In genomic region chr7:34133117-34133762, GRCm38 (mm10) we compare ENCODE assay signal across 8 mouse cellular contexts. TPM values are rescaled to one million over a fixed set of nuclear protein-coding genes. Genes with fewer than 3 reads are reported as not detected.
DNase-seq lines count a peak whose midpoint lies in the region; ATAC-seq and TF ChIP-seq lines count a peak whose summit lies in the region.

Gene Wtip (minus strand): TSS chr7:34133268.

- H3K4me3 ChIP-seq in C2C12 (ENCODE audit: insufficient read depth, poor library complexity, severe bottlenecking): peak within 1 kb of the TSS; percentile 39
- peak within 1 kb of the TSS; percentile 79 for H3K4me3 ChIP-seq in forebrain, embryonic 11.5 days (ENCODE audit: low read depth, low read length)
- H3K4me3 ChIP-seq in heart, embryonic 13.5 days: peak within 1 kb of the TSS; percentile 87
- H3K4me3 ChIP-seq in kidney, embryonic 16.5 days (ENCODE audit: low read length): peak within 1 kb of the TSS; percentile 84
- peak within 1 kb of the TSS; percentile 61 for H3K4me3 ChIP-seq in liver, embryonic 13.5 days (replicated peaks)
- peak within 1 kb of the TSS; percentile 72 for H3K4me3 ChIP-seq in neural tube, embryonic 14.5 days (ENCODE audit: low read depth, low read length)

- H3K27ac ChIP-seq in forebrain, embryonic 11.5 days (ENCODE audit: low read depth, low read length): peak within 1 kb of the TSS; percentile 25; the same call in 1 of the 2 replicates
- H3K27ac ChIP-seq in heart, embryonic 13.5 days (replicated peaks): peak within 1 kb of the TSS; percentile 85
- H3K27ac ChIP-seq in kidney, embryonic 16.5 days (ENCODE audit: low read length): peak within 1 kb of the TSS; percentile 43
- no peak within 1 kb of the TSS for H3K27ac ChIP-seq in liver, embryonic 13.5 days
- H3K27ac ChIP-seq in neural tube, embryonic 14.5 days (ENCODE audit: low read depth, low read length): peak within 1 kb of the TSS; percentile 64; the same call in 1 of the 2 replicates

- peak; percentile 91 for ATAC-seq in forebrain, embryonic 11.5 days (replicated peaks; ENCODE audit: low FRiP score)
- peak; percentile 75 for ATAC-seq in heart, embryonic 13.5 days (ENCODE audit: extremely low read depth, insufficient number of reproducible peaks, low FRiP score, low TSS enrichment)
- peak; percentile 95 for ATAC-seq in kidney, embryonic 16.5 days (ENCODE audit: low FRiP score, low TSS enrichment)
- peak; percentile 73 for ATAC-seq in liver, embryonic 13.5 days (ENCODE audit: low read depth)
- ATAC-seq in neural tube, embryonic 14.5 days (ENCODE audit: low read depth): peak; percentile 85

- H3ac ChIP-seq in C2C12 (ENCODE audit: control insufficient read depth, insufficient read length, low read depth): peak within 1 kb of the TSS; percentile 74

- no peaks in the 10 kb centered on the region for H3K9me3 ChIP-seq in forebrain, embryonic 11.5 days (ENCODE audit: control insufficient read depth, low read length)
- H3K9me3 ChIP-seq in heart, embryonic 13.5 days: no peaks in the 10 kb centered on the region
- H3K9me3 ChIP-seq in kidney, embryonic 16.5 days (ENCODE audit: low read length): no peaks in the 10 kb centered on the region
- no peaks in the 10 kb centered on the region for H3K9me3 ChIP-seq in liver, embryonic 13.5 days (replicated peaks)
- H3K9me3 ChIP-seq in neural tube, embryonic 14.5 days (ENCODE audit: control insufficient read depth, low read length): no peaks in the 10 kb centered on the region

- no peak for TF ChIP-seq CTCF in C2C12 (IDR thresholded peaks at IDR 0.05; ENCODE audit: control insufficient read depth, insufficient read depth, insufficient read length)

- H3K79me3 ChIP-seq in C2C12 (ENCODE audit: low read depth): peaks cover 7% of the 10 kb centered on the region

- WGBS in forebrain, embryonic 11.5 days: 1% methylated on average over 38 of the region's 65 CpGs
- WGBS in heart, embryonic 13.5 days: under 1% methylated on average over 24 of the region's 65 CpGs
- WGBS in kidney, embryonic 16.5 days: under 1% methylated on average over 37 of the region's 65 CpGs
- WGBS in liver, embryonic 13.5 days (ENCODE audit: insufficient replicate concordance): 5% methylated on average over 27 of the region's 65 CpGs
- WGBS in neural tube, embryonic 14.5 days: 2% methylated on average over 27 of the region's 65 CpGs

- DNase-seq in adrenal gland, postnatal 25 days: peak; percentile 85
- DNase-seq in forebrain, embryonic 11.5 days (ENCODE audit: low spot score): peak; percentile 94
- no peak for DNase-seq in liver, embryonic 13.5 days
- DNase-seq in urinary bladder, postnatal 4 days (ENCODE audit: low spot score in 2 of 2): peak; percentile 86 to 88

- peak within 1 kb of the TSS; percentile 60 for H3K4me2 ChIP-seq in forebrain, embryonic 11.5 days (ENCODE audit: low read depth, low read length, severe bottlenecking)
- peak within 1 kb of the TSS; percentile 78 for H3K4me2 ChIP-seq in heart, embryonic 13.5 days
- peak within 1 kb of the TSS; percentile 69 for H3K4me2 ChIP-seq in kidney, embryonic 16.5 days (replicated peaks; ENCODE audit: low read depth, low read length)
- H3K4me2 ChIP-seq in liver, embryonic 13.5 days: peak within 1 kb of the TSS; percentile 62
- H3K4me2 ChIP-seq in neural tube, embryonic 14.5 days (ENCODE audit: low read depth, low read length): peak within 1 kb of the TSS; percentile 55

- H3K36me3 ChIP-seq in C2C12 (ENCODE audit: control insufficient read depth, insufficient read depth): no peaks in the 10 kb centered on the region
- no peaks in the 10 kb centered on the region for H3K36me3 ChIP-seq in forebrain, embryonic 11.5 days (ENCODE audit: control insufficient read depth, insufficient read depth, low read length)
- peaks cover 2% of the 10 kb centered on the region; the same call in 1 of the 2 replicates for H3K36me3 ChIP-seq in heart, embryonic 13.5 days
- H3K36me3 ChIP-seq in kidney, embryonic 16.5 days (ENCODE audit: insufficient read depth, low read length): no peaks in the 10 kb centered on the region
- H3K36me3 ChIP-seq in liver, embryonic 13.5 days: no peaks in the 10 kb centered on the region
- H3K36me3 ChIP-seq in neural tube, embryonic 14.5 days (ENCODE audit: control insufficient read depth, insufficient read depth, low read length): no peaks in the 10 kb centered on the region

- no peaks in the 10 kb centered on the region for H3K27me3 ChIP-seq in C2C12 (ENCODE audit: control insufficient read depth, insufficient read depth, insufficient read length)
- H3K27me3 ChIP-seq in forebrain, embryonic 11.5 days (ENCODE audit: control insufficient read depth, insufficient read depth, low read length): no peaks in the 10 kb centered on the region
- H3K27me3 ChIP-seq in heart, embryonic 13.5 days (replicated peaks): no peaks in the 10 kb centered on the region
- no peaks in the 10 kb centered on the region for H3K27me3 ChIP-seq in kidney, embryonic 16.5 days (ENCODE audit: insufficient read depth, low read length)
- peaks cover 53% of the 10 kb centered on the region for H3K27me3 ChIP-seq in liver, embryonic 13.5 days
- H3K27me3 ChIP-seq in neural tube, embryonic 14.5 days (ENCODE audit: control insufficient read depth, insufficient read depth, low read length): no peaks in the 10 kb centered on the region

- peaks cover 3% of the 10 kb centered on the region; the same call in 1 of the 2 replicates for H3K4me1 ChIP-seq in forebrain, embryonic 11.5 days (replicated peaks; ENCODE audit: control insufficient read depth, insufficient read depth, low read length)
- H3K4me1 ChIP-seq in heart, embryonic 13.5 days: peaks cover 30% of the 10 kb centered on the region
- H3K4me1 ChIP-seq in kidney, embryonic 16.5 days (ENCODE audit: insufficient read depth, low read length): peaks cover 18% of the 10 kb centered on the region
- 0 out of 2 replicates have a peak, but pooled peaks cover 2% of the 10 kb centered on the region for H3K4me1 ChIP-seq in liver, embryonic 13.5 days (replicated peaks)
- peaks cover 3% of the 10 kb centered on the region; the same call in 1 of the 2 replicates for H3K4me1 ChIP-seq in neural tube, embryonic 14.5 days (ENCODE audit: control insufficient read depth, insufficient read depth, low read length)

- peaks cover 16% of the 10 kb centered on the region for H3K79me2 ChIP-seq in C2C12 (ENCODE audit: control insufficient read depth, insufficient read depth)

- peak within 1 kb of the TSS; percentile 79 for H3K9ac ChIP-seq in forebrain, embryonic 11.5 days (ENCODE audit: low read length)
- H3K9ac ChIP-seq in heart, embryonic 13.5 days: peak within 1 kb of the TSS; percentile 97
- H3K9ac ChIP-seq in kidney, embryonic 16.5 days (replicated peaks; ENCODE audit: low read length): peak within 1 kb of the TSS; percentile 93
- H3K9ac ChIP-seq in liver, embryonic 13.5 days: peak within 1 kb of the TSS; percentile 65
- peak within 1 kb of the TSS; percentile 92 for H3K9ac ChIP-seq in neural tube, embryonic 14.5 days (replicated peaks; ENCODE audit: low read depth, low read length)

TF ChIP-seq in C2C12, 6 proteins besides CTCF, POLR2A, EP300 and RAD21:
- TF ChIP-seq MYOG (IDR thresholded peaks at IDR 0.05; ENCODE audit: control insufficient read depth, extremely low read depth, insufficient read length): no peak
- no peak for TF ChIP-seq USF1 (IDR thresholded peaks at IDR 0.05; ENCODE audit: low read depth)
- no peak for TF ChIP-seq CEBPB (IDR thresholded peaks at IDR 0.05; ENCODE audit: low read depth)
- no peak for TF ChIP-seq MYOD1 (IDR thresholded peaks at IDR 0.05; ENCODE audit: control insufficient read depth, insufficient read length, low read depth)
- TF ChIP-seq FOSL1 (IDR thresholded peaks at IDR 0.05; ENCODE audit: insufficient read depth, low read length, poor library complexity, severe bottlenecking): no peak
- no peak for TF ChIP-seq MAX (IDR thresholded peaks at IDR 0.05)

RNA-seq across cellular contexts. Expression of gene Wtip, which starts in this region (rescaled TPM):
- polyA plus RNA-seq in C2C12 (2012; fragmentation: generic; extraction: Trizol): 34.2 TPM
- 25.7 and 30.0 TPM in 2 replicates for total RNA-seq in adrenal gland, postnatal 25 days (2021)
- polyA plus RNA-seq in forebrain, embryonic 11.5 days (2014; fragmentation: Nextera tagmentation; extraction: Ambion mirVana): 3.9 and 5.7 TPM in 2 replicates
- polyA plus RNA-seq in heart, embryonic 13.5 days (2015; fragmentation: Nextera tagmentation; extraction: Ambion mirVana): 4.0 and 5.1 TPM in 2 replicates
- polyA plus RNA-seq in kidney, embryonic 16.5 days (2015; fragmentation: Nextera tagmentation; extraction: Ambion mirVana): 6.1 and 7.3 TPM in 2 replicates
- polyA plus RNA-seq in liver, embryonic 13.5 days (2015; fragmentation: Nextera tagmentation; extraction: Ambion mirVana): 0.34 and 0.58 TPM in 2 replicates
- polyA plus RNA-seq in neural tube, embryonic 14.5 days (2014; fragmentation: Nextera tagmentation; extraction: Ambion mirVana): 2.9 and 4.1 TPM in 2 replicates

Comparison
In these comparisons a context has a peak if more than half of its experiments do, and no peak if none do; other contexts are left out.
1. Peak in ATAC-seq, H3K4me3 ChIP-seq, H3K9ac ChIP-seq and H3K4me2 ChIP-seq in liver, embryonic 13.5 days; RNA of the gene not detected or under 1 TPM.